Mouse (Mus musculus) c-Kit-positive CD71-positive TER-119-positive erythroid progenitor cells, embryonic 14.5 days (primary cell): ENCODE measurements around the gene Cilp2.

Source experiments
- DNase-seq: peaks from one replicate; pipeline ENCODE4 v3.0.0-alpha.2; 2013; ENCODE audit warnings: low spot score

Cilp2 gene

DNA sequence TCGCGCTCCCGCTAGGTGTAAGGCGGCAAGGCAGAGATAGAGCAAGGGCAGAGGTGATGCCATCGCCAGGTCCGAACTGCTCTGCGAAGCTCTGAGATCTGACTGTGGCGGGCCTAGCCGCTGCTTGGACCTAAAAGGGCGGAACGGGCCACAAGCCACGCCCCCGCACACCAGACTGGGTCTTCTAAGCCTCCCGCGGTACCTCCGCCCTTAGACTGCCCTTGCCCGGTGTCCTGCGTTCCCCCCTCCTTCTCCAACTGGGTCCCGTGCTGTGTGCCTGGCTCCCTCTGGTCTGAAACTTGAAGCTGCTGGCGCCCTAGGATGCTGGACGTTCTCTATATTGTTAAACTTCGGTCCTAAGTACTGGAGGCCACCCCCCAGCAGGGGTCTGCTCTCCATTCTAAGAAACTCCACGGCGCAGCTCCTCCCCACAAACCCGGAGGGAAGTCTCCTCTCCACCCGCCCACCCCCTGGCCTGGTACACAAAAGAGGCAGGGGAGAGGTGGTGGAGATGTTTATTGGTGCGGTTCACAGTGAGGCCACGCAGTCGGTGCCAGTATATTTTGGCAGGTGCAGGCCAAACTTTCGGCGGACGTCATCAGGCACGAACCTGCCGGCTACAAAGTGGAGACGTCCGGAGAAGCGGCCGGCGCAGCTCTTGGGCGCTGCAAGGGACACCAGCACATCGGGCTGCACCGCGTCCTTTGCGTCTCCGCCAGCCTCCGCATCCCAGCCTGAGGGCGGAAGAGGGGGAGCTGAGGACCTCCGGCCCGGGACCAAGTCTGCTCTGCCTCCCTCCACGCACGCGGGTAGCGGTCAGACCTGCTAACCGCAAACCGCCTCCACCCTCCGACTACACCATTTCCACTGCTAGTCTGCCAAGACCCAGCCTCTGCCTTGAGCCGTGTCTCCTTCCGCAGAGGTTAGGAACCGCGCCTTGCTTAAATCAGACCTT, at the start of gene Cilp2:
TSS of gene Cilp2 (minus strand) at position 399 of the 955 bp plus-strand sequence.
- no peak for DNase-seq

GRCm38 (mm10) chr8:69936050-69936794, 48.7 kb upstream of the Cilp2 start:
- peak; percentile 21 for DNase-seq

- DNase-seq, result no peak
Measured at GRCm38 (mm10) chr8:69935431-69935830, 47.9 kb upstream of the Cilp2 start.

DNA sequence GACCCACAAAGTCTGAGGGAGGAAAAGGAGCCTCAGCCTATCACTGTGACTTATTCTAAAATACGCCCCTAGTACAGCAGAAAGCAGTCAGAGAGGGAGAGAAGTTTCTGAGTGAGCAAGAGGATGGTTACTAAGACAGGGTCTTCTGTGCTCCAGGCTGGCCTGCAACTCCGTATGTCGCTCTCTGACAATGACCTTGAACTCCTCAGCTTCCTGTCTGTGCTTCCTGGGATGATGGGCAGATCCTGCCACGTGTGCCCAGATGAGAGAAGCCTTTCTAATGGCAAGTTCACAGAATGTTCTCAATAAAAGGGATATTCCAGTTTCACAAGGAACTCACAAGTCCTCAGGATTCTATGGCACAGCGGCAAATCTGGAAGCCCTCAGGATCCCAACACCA, 47.1 kb upstream of the Cilp2 start:
- DNase-seq, result no peak

GRCm38 (mm10) chr8:69933811-69934210, 46.3 kb upstream of the Cilp2 start:
- no peak for DNase-seq

DNA sequence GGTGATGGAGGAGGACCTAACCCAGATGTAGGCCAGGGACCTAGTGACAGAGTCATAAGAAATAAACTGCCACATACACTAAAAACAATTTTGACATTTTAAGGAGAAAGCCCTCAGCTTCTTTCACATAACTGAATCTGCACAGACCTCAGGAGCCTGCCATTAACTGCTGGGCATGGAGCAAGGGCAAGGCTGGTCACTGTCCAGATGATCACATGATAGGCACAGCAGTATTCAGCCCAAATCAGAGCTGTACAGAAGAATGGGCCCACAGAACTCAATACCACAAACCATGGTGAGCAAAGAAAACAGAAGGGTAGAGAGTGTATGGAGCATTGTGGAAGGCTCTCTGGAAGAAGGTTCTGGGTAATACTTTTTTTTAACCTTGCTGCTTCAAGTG, 39.4 kb upstream of the Cilp2 start:
- no peak for DNase-seq

DNA sequence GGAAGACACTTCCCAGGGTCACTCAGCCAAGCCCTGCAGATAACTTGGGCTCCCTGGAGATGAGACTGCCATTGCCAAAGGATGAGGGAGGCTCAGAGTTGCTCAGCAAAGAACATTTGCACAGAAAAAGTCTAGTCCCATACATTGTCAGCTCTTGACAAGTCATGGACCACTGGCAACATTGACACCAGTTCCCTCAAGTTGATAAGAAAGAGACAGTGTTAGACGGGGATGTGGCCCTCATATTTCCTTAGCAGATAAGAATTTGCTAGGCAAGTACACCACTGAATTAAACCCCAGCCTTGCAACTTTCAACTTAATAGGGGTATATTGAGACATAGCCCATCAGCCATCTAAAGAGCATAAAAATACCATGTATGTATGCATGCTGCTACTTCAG, 36.5 kb upstream of the Cilp2 start:
- no peak for DNase-seq

DNA sequence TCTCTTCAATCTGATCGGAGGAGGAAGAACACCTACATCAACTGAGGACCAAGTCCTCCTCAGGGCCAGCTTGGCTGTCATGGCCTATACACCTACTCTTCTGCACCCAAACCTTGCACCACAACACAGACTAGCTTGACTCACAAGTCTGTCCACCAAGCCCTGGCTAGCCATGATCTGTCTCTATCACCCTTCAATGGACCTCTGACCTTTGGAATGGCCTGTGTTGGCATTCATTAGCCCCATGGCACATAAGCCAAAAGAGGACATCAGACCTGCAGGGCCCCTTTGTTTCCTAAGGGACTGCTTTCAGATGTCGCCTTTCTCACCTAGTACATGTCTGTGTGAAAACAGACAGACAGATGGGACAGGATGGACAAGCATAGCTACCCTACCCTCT, 33.7 kb upstream of the Cilp2 start:
- DNase-seq, result no peak

- peak; percentile 72 for DNase-seq
Measured at GRCm38 (mm10) chr8:69919876-69920662, 32.6 kb upstream of the Cilp2 start.

GRCm38 (mm10) chr8:69919010-69919409, 31.5 kb upstream of the Cilp2 start:
- peak; percentile 87 for DNase-seq

DNA sequence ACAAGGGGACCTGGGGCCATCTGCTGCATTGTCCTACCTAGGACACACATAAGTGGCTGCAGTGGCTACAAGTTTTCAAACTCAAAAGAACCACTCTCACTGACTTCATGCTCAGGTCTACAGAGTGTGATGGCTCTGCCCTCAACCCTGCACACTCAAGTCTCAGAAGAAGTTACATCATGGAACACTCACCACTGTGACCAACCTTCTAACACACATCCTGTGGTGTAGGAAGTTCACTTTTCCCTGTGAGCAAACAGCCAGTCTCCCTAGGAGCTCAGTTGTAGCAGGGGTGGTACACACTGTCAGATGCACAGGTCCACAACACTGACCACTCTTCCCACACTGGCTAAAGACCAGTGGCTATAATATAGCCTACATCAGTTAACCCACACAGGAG, 31.0 kb upstream of the Cilp2 start:
- DNase-seq, result no peak

DNA sequence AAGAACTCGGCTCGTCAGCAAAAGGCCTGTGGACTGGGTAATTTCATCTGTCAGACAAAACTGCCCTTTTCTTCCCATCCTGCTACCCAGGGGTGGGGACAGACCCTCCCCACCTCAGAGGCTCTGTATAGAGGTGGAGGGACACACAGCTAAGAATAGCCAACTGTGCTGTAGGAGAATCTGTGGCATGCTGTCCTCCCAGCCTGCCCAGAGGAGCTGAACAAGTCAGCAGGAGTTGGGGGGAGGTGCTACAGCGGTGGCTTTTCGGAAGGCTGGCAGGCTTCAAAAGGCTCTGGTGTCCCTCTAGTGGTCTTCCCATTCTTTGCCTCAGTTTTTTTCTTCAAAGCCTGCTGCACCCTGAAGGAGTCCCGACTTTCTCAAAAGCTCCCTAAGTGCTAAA, 28.3 kb upstream of the Cilp2 start:
- DNase-seq, result no peak

GRCm38 (mm10) chr8:69914526-69914925, 27.0 kb upstream of the Cilp2 start:
- DNase-seq, result no peak

DNA sequence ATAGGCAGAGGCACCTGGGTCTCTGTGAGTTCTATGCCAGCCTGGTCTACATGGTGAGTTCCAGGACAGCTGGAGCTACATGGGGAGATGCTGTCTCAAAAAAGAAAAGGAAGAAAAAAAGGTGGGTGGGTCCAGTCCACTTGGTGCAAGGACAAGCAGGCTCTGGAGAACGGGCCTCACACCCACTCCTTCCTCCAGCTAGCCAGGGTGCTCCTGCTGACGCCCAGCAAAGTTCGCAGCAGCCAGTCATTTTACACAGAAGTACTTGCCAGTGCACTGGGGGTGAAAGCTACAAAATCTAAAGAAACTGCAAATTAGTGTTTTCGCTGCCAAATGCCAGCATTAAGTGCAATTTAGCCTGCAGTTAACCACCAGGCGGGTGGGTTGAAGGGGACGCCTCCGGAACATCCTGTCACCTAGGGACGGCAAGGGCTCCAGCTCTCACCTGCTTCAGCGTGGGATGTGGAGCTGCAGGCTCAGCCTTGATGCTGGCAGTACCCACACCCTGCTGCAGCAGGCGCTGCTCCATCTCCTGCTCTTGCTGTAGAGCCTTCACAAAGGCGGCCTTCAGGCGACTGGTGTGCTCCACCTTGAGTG, 25.1 kb upstream of the Cilp2 start:
- DNase-seq, result no peak

GRCm38 (mm10) chr8:69911917-69912316, 24.4 kb upstream of the Cilp2 start:
- DNase-seq, result no peak

DNA sequence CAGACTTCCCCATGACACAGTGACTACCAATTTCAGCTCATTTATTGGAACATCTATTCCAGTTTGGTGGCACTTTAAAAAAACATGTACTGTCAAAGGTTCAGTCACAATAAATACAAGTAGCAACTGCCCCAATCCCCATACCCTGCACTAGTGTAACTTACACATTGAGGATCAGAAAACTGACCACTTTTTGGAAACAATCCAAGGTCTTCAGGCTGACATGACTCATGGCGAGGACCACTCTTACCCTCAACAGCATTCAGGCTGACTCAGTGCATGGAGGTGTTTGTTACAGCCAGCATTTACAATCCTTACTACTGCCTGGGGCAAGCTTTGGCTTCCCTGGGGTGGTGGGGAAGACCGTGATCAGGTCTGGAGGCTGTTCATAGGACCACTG, 19.6 kb upstream of the Cilp2 start:
- no peak for DNase-seq

DNA sequence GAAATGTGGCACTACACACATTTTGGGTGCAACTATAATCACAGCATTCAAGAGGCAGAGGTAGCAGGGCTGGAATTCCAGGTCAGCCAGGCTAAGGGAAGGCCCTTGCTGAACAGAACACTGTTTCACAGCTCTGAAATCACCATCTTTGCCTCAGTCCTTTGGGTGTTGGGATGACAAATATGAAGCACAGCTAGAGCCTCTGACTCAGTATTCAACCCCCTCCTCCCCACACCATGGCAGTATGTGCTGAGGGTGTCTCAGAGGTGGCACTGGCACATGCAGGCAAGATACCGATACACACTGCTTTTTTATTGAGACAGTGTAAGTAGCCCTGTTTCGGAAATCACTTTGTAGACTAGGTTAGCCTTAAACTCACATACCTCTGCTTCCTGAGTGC, 18.8 kb upstream of the Cilp2 start:
- DNase-seq, result no peak

GRCm38 (mm10) chr8:69904096-69904495, 16.6 kb upstream of the Cilp2 start:
- no peak for DNase-seq

DNA sequence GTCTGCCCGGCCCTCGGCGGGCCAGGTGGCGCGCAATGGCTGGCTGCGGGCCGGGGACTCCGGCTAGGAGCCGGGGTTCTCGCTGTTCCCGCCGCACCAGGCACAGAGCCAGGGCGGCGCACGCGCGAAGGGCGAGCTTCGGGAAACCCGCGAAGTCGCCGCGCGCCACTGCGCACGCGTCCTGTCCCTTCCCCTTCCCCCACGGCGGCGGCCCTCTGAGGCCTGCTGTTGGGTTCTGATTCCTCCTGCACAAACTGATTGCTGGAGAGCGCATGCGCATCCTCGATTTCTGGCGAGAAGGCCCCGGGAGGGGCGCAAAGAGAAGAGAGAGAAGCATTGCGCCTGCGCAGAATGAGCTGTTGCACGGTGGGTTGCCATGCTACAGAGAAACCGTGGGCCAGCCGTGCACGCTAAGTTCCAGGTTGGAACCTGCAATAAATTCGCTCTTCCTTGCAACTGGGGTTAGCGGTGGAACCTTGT, 15.6 kb upstream of the Cilp2 start:
- peak; percentile 99 for DNase-seq

DNA sequence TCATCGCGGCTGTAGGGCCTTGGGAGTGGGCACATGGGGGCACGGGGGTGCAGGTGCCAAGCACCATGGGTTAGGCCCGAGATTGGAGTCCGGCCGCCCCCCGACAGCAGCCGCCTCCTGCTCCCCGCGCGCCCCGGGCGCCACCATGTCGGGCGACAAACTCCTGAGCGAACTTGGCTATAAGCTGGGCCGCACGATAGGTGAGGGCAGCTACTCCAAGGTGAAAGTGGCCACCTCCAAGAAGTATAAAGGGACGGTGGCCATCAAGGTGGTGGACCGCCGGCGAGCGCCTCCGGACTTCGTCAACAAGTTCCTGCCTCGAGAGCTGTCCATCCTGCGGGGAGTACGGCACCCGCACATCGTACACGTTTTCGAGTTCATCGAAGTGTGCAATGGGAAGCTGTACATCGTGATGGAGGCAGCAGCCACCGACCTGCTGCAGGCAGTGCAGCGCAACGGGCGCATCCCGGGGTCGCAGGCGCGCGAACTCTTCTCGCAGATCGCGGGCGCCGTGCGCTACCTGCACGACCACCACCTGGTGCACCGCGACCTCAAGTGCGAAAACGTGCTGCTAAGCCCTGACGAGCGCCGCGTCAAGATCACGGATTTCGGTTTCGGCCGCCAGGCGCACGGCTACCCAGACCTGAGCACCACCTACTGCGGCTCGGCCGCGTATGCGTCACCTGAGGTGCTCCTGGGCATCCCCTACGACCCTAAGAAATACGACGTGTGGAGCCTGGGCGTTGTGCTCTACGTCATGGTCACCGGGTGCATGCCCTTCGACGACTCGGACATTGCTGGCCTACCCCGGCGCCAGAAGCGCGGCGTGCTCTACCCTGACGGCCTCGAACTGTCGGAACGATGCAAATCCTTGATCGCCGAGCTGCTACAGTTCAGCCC, 14.9 kb upstream of the Cilp2 start, which contains the start of the genes Tssk6, Ndufa13 and Yjefn3:
TSS of gene Tssk6 (plus strand) at position 22 of the 900 bp plus-strand sequence.
TSS of gene Ndufa13 (minus strand) at position 396 of the 900 bp plus-strand sequence.
TSS of gene Yjefn3 (minus strand) at position 550 of the 900 bp plus-strand sequence.
- peak; percentile 54 for DNase-seq
